Mouse (Mus musculus) embryonic fibroblast, embryonic 13.5 days (primary cell): ENCODE measurements around the gene Gm9970.

Experiments
- CTCF ChIP-seq: IDR thresholded peaks from 2 replicates; pipeline ENCODE4 v1.5.1; 2011; ENCODE audit warnings: mild to moderate bottlenecking, control low read depth, low read length, moderate library complexity, borderline replicate concordance; ENCODE audit not compliant: insufficient read depth
- POLR2A ChIP-seq: IDR thresholded peaks from 2 replicates; pipeline ENCODE4 v1.6.1; 2011; ENCODE audit warnings: low read depth, mild to moderate bottlenecking, control low read depth, low read length, moderate library complexity

- TF ChIP-seq CTCF (no peak), POLR2A (no peak)
Measured at GRCm38 (mm10) chr5:31288225-31288624, 47.2 kb upstream of the Gm9970 start.
